Mouse (Mus musculus) layer of hippocampus, adult 2 months (tissue): ENCODE data around the gene Hcar2. TPM values are rescaled to one million over a fixed set of nuclear protein-coding genes. Genes with fewer than 3 reads are reported as not detected.

Experiments used
- DNase-seq, 2 experiments: peaks; one replicate each; pipeline ENCODE4 v3.0.0; 2022; ENCODE audit warnings: low spot score in 2 of 2
- H3K27ac ChIP-seq: fragments of 200-600 bp; 2 replicates; pipeline ENCODE4 v1.8.1; 2022
- H3K4me3 ChIP-seq: fragments of 200-600 bp; 2 replicates; pipeline ENCODE4 v1.8.1; 2022; ENCODE audit warnings: mild to moderate bottlenecking
- CTCF ChIP-seq: fragments of 200-600 bp; conservative IDR thresholded peaks from 2 replicates; pipeline ENCODE4 v1.8.1; 2022; ENCODE audit warnings: antibody characterized with exemption, mild to moderate bottlenecking, moderate library complexity
- long read RNA-seq, 2 experiments: library from polyadenylated mRNA; stranded (forward); transcript quantifications; one replicate each; pipeline ENCODE4 v2.0.0; 2021; ENCODE audit warnings: borderline mapping rate in 2 of 2
- total RNA-seq, 2 experiments: library from RNA; stranded (reverse); gene quantifications; 2 replicates each; pipeline ENCODE4 v1.2.3; 2021

Gene Hcar2
- total RNA-seq = not detected
- long read RNA-seq, experiment 1 = 0 reads
- long read RNA-seq, experiment 2 = 0 reads

- DNase-seq = no peak
- TF ChIP-seq CTCF = no peak
- no peak within 1 kb of the TSS for H3K4me3 ChIP-seq
- no peak within 1 kb of the TSS for H3K27ac ChIP-seq
Measured at GRCm38 (mm10) chr5:123865365-123865764, at the start of gene Hcar2. TSS of gene Hcar2 (minus strand) at chr5:123865499.

- Histone ChIP-seq H3K27ac (no peak overlapping the region), H3K4me3 (no peak overlapping the region)
- TF ChIP-seq CTCF = no peak
- DNase-seq = no peak
Measured at GRCm38 (mm10) chr5:123914852-123915251, 49.6 kb upstream of the Hcar2 start.

GRCm38 (mm10) chr5:123907631-123907977, 42.3 kb upstream of the Hcar2 start:
- Histone ChIP-seq H3K27ac (peak overlapping the region; percentile 94), H3K4me3 (peak overlapping the region; percentile 87)
- no peak for TF ChIP-seq CTCF
- DNase-seq = no peak

GRCm38 (mm10) chr5:123906976-123907630, 41.8 kb upstream of the Hcar2 start, which contains the start of gene Denr:
TSS of gene Denr (plus strand) at chr5:123907175.
- TF ChIP-seq CTCF = peak; percentile 96
- DNase-seq = peak; percentile 98 to 100

GRCm38 (mm10) chr5:123906146-123906975, 41.1 kb upstream of the Hcar2 start:
- H3K4me3 ChIP-seq = peak overlapping the region; percentile 54
- no peak for DNase-seq
- TF ChIP-seq CTCF = no peak
- H3K27ac ChIP-seq = peak overlapping the region; percentile 74

More at GRCm38 (mm10) chr5:123906976-123907630, 41.8 kb upstream of the Hcar2 start, which contains the start of gene Denr:
- peak within 1 kb of the TSS; percentile 94 for H3K27ac ChIP-seq
- peak within 1 kb of the TSS; percentile 87 for H3K4me3 ChIP-seq

GRCm38 (mm10) chr5:123904059-123904672, 38.9 kb upstream of the Hcar2 start:
- TF ChIP-seq CTCF = peak; percentile 35
- no peak overlapping the region for H3K27ac ChIP-seq
- no peak overlapping the region for H3K4me3 ChIP-seq
- no peak for DNase-seq

GRCm38 (mm10) chr5:123897352-123897751, 32.1 kb upstream of the Hcar2 start:
- no peak for DNase-seq
- Histone ChIP-seq H3K4me3 (no peak overlapping the region), H3K27ac (no peak overlapping the region)
- no peak for TF ChIP-seq CTCF

- no peak overlapping the region for H3K4me3 ChIP-seq
- TF ChIP-seq CTCF = no peak
- no peak for DNase-seq
- H3K27ac ChIP-seq = no peak overlapping the region
Measured at GRCm38 (mm10) chr5:123896395-123896794, 31.1 kb upstream of the Hcar2 start.

GRCm38 (mm10) chr5:123893520-123893919, 28.2 kb upstream of the Hcar2 start:
- no peak overlapping the region for H3K4me3 ChIP-seq
- no peak overlapping the region for H3K27ac ChIP-seq
- no peak for DNase-seq
- no peak for TF ChIP-seq CTCF

- peak in 1 of 2 experiments; percentile 65 for DNase-seq
- no peak overlapping the region for H3K27ac ChIP-seq
- peak overlapping the region; percentile 28; the same call in 1 of the 2 replicates for H3K4me3 ChIP-seq
- no peak for TF ChIP-seq CTCF
Measured at GRCm38 (mm10) chr5:123891669-123892068, 26.4 kb upstream of the Hcar2 start.

- no peak for DNase-seq
- Histone ChIP-seq H3K27ac (no peak overlapping the region), H3K4me3 (no peak overlapping the region)
- TF ChIP-seq CTCF = no peak
Measured at GRCm38 (mm10) chr5:123890987-123891386, 25.7 kb upstream of the Hcar2 start.

- Histone ChIP-seq H3K4me3 (no peak overlapping the region), H3K27ac (no peak overlapping the region)
- no peak for DNase-seq
- TF ChIP-seq CTCF = no peak
Measured at GRCm38 (mm10) chr5:123890312-123890711, 25.0 kb upstream of the Hcar2 start.

- no peak for DNase-seq
- no peak overlapping the region for H3K4me3 ChIP-seq
- no peak overlapping the region for H3K27ac ChIP-seq
- TF ChIP-seq CTCF = no peak
Measured at GRCm38 (mm10) chr5:123886365-123886764, 21.1 kb upstream of the Hcar2 start.
